Mouse (Mus musculus): Measurements from ENCODE around the gene Jmjd7. TPM values are rescaled to one million over a fixed set of nuclear protein-coding genes. Genes with fewer than 3 reads are reported as not detected.
A peak's percentile ranks its signal among the peaks of the same experiment; 100 is the strongest.

Gene Jmjd7
- 20.4 and 20.6 TPM in 2 replicates for polyA plus RNA-seq (2016; fragmentation: Nextera tagmentation; extraction: Ambion mirVana)

- DNase-seq (ENCODE audit: low spot score): peak; percentile 92
- H3K27me3 ChIP-seq (replicated peaks; ENCODE audit: low read depth, poor library complexity, severe bottlenecking): no peaks in the 10 kb centered on the region
- peaks cover 74% of the 10 kb centered on the region for H3K36me3 ChIP-seq (replicated peaks)
- H3K27ac ChIP-seq (replicated peaks): peak within 1 kb of the TSS; percentile 93
- WGBS: 5% methylated on average over 50 of the region's 50 CpGs
- peaks cover 18% of the 10 kb centered on the region for H3K4me1 ChIP-seq
- no peaks in the 10 kb centered on the region for H3K9me3 ChIP-seq
- peak within 1 kb of the TSS; percentile 88 for H3K4me3 ChIP-seq
These were observed at the start of gene Jmjd7, which contains the start of gene Gm28042 for GRCm38 (mm10) chr2:120026984-120027949. Jmjd7 (plus strand) TSS chr2:120027483. Gm28042 (plus strand) TSS chr2:120027493.

- H3K9me3 ChIP-seq: no peaks in the 10 kb centered on the region
- H3K4me3 ChIP-seq: no peak overlapping the region
- peaks cover 30% of the 10 kb centered on the region for H3K4me1 ChIP-seq
- H3K27me3 ChIP-seq (replicated peaks; ENCODE audit: low read depth, poor library complexity, severe bottlenecking): no peaks in the 10 kb centered on the region
- no peak for DNase-seq (ENCODE audit: low spot score)
- H3K36me3 ChIP-seq (replicated peaks): no peaks in the 10 kb centered on the region; the same call in 1 of the 2 replicates
- 89% methylated on average over 7 of the region's 7 CpGs for WGBS
- no peak overlapping the region for H3K27ac ChIP-seq (replicated peaks)
These were observed 46.8 kb upstream of the Jmjd7 start for GRCm38 (mm10) chr2:119980343-119980986.

- H3K27ac ChIP-seq (replicated peaks): no peak overlapping the region
- H3K9me3 ChIP-seq: no peaks in the 10 kb centered on the region
- no peaks in the 10 kb centered on the region for H3K27me3 ChIP-seq (replicated peaks; ENCODE audit: low read depth, poor library complexity, severe bottlenecking)
- H3K4me1 ChIP-seq: peaks cover 30% of the 10 kb centered on the region
- WGBS: 50% methylated on average over 2 of the region's 2 CpGs
- H3K36me3 ChIP-seq (replicated peaks): no peaks in the 10 kb centered on the region; the same call in 1 of the 2 replicates
- no peak overlapping the region for H3K4me3 ChIP-seq
- peak; percentile 68 for DNase-seq (ENCODE audit: low spot score)
These were observed 45.7 kb upstream of the Jmjd7 start for GRCm38 (mm10) chr2:119981631-119982030.

- no peak for DNase-seq (ENCODE audit: low spot score)
- Histone ChIP-seq H3K9me3 (no peaks in the 10 kb centered on the region), H3K36me3 (replicated peaks) (no peaks in the 10 kb centered on the region; the same call in 1 of the 2 replicates), H3K27me3 (replicated peaks; ENCODE audit: low read depth, poor library complexity, severe bottlenecking) (no peaks in the 10 kb centered on the region), H3K4me3 (no peak overlapping the region), H3K4me1 (peaks cover 17% of the 10 kb centered on the region), H3K27ac (replicated peaks) (no peak overlapping the region)
- 77% methylated on average over 8 of the region's 8 CpGs for WGBS
These were observed 41.4 kb upstream of the Jmjd7 start for GRCm38 (mm10) chr2:119985871-119986270.

- Histone ChIP-seq H3K4me1 (peaks cover 14% of the 10 kb centered on the region), H3K27me3 (replicated peaks; ENCODE audit: low read depth, poor library complexity, severe bottlenecking) (no peaks in the 10 kb centered on the region), H3K27ac (replicated peaks) (no peak overlapping the region), H3K4me3 (no peak overlapping the region), H3K36me3 (replicated peaks) (no peaks in the 10 kb centered on the region; the same call in 1 of the 2 replicates), H3K9me3 (no peaks in the 10 kb centered on the region)
- DNase-seq (ENCODE audit: low spot score): no peak
- 85% methylated on average over 6 of the region's 6 CpGs for WGBS
These were observed 40.9 kb upstream of the Jmjd7 start for GRCm38 (mm10) chr2:119986369-119986768.

GRCm38 (mm10) chr2:119987441-119987840 lies 39.8 kb upstream of the Jmjd7 start:
- 95% methylated on average over 2 of the region's 2 CpGs for WGBS
- Histone ChIP-seq H3K36me3 (replicated peaks) (no peaks in the 10 kb centered on the region; the same call in 1 of the 2 replicates), H3K27me3 (replicated peaks; ENCODE audit: low read depth, poor library complexity, severe bottlenecking) (no peaks in the 10 kb centered on the region), H3K4me3 (no peak overlapping the region), H3K9me3 (no peaks in the 10 kb centered on the region), H3K27ac (replicated peaks) (no peak overlapping the region), H3K4me1 (peaks cover 3% of the 10 kb centered on the region)
- no peak for DNase-seq (ENCODE audit: low spot score)

GRCm38 (mm10) chr2:119988952-119989351 lies 38.3 kb upstream of the Jmjd7 start:
- no peaks in the 10 kb centered on the region for H3K9me3 ChIP-seq
- no peak overlapping the region for H3K27ac ChIP-seq (replicated peaks)
- H3K4me1 ChIP-seq: peaks cover 2% of the 10 kb centered on the region; the same call in 1 of the 2 replicates
- no peak overlapping the region for H3K4me3 ChIP-seq
- no peaks in the 10 kb centered on the region for H3K27me3 ChIP-seq (replicated peaks; ENCODE audit: low read depth, poor library complexity, severe bottlenecking)
- no peaks in the 10 kb centered on the region; the same call in 1 of the 2 replicates for H3K36me3 ChIP-seq (replicated peaks)
- WGBS: 86% methylated on average over 4 of the region's 4 CpGs
- no peak for DNase-seq (ENCODE audit: low spot score)

- no peaks in the 10 kb centered on the region for H3K9me3 ChIP-seq
- DNase-seq (ENCODE audit: low spot score): no peak
- H3K27ac ChIP-seq (replicated peaks): no peak overlapping the region
- peaks cover 13% of the 10 kb centered on the region for H3K4me1 ChIP-seq
- 77% methylated on average over 6 of the region's 6 CpGs for WGBS
- H3K36me3 ChIP-seq (replicated peaks): no peaks in the 10 kb centered on the region; the same call in 1 of the 2 replicates
- H3K4me3 ChIP-seq: no peak overlapping the region
- H3K27me3 ChIP-seq (replicated peaks; ENCODE audit: low read depth, poor library complexity, severe bottlenecking): no peaks in the 10 kb centered on the region
These were observed 36.4 kb upstream of the Jmjd7 start for GRCm38 (mm10) chr2:119990881-119991280.

- H3K27ac ChIP-seq (replicated peaks): no peak overlapping the region
- H3K27me3 ChIP-seq (replicated peaks; ENCODE audit: low read depth, poor library complexity, severe bottlenecking): no peaks in the 10 kb centered on the region
- 0 out of 2 replicates have a peak, but pooled peaks cover 4% of the 10 kb centered on the region for H3K36me3 ChIP-seq (replicated peaks)
- no peak overlapping the region for H3K4me3 ChIP-seq
- 77% methylated on average over 2 of the region's 2 CpGs for WGBS
- no peaks in the 10 kb centered on the region for H3K9me3 ChIP-seq
- H3K4me1 ChIP-seq: peaks cover 24% of the 10 kb centered on the region
- no peak for DNase-seq (ENCODE audit: low spot score)
These were observed 34.9 kb upstream of the Jmjd7 start for GRCm38 (mm10) chr2:119992349-119992748.

GRCm38 (mm10) chr2:119993515-119993914 lies 33.8 kb upstream of the Jmjd7 start:
- H3K9me3 ChIP-seq: no peaks in the 10 kb centered on the region
- WGBS: 60% methylated on average over 2 of the region's 2 CpGs
- no peaks in the 10 kb centered on the region for H3K27me3 ChIP-seq (replicated peaks; ENCODE audit: low read depth, poor library complexity, severe bottlenecking)
- H3K27ac ChIP-seq (replicated peaks): no peak overlapping the region
- peaks cover 32% of the 10 kb centered on the region for H3K4me1 ChIP-seq
- H3K36me3 ChIP-seq (replicated peaks): 0 out of 2 replicates have a peak, but pooled peaks cover 4% of the 10 kb centered on the region
- DNase-seq (ENCODE audit: low spot score): no peak
- H3K4me3 ChIP-seq: no peak overlapping the region

GRCm38 (mm10) chr2:119994839-119995238 lies 32.4 kb upstream of the Jmjd7 start:
- no peak for DNase-seq (ENCODE audit: low spot score)
- Histone ChIP-seq H3K36me3 (replicated peaks) (peaks cover 7% of the 10 kb centered on the region; the same call in 1 of the 2 replicates), H3K9me3 (no peaks in the 10 kb centered on the region), H3K4me1 (peaks cover 32% of the 10 kb centered on the region), H3K27me3 (replicated peaks; ENCODE audit: low read depth, poor library complexity, severe bottlenecking) (no peaks in the 10 kb centered on the region), H3K4me3 (no peak overlapping the region), H3K27ac (replicated peaks) (peak overlapping the region; percentile 79)
- WGBS: 90% methylated on average over 6 of the region's 6 CpGs
